Mouse (Mus musculus) myocyte (in vitro differentiated cells): ENCODE results near the gene Rpp30.

Experiments
- POLR2A ChIP-seq: IDR thresholded peaks from one replicate; pipeline ENCODE4 v1.6.1; 2011; ENCODE audit warnings: low read depth, mild to moderate bottlenecking, control low read depth, moderate library complexity; ENCODE audit not compliant: insufficient read length
- POLR2AphosphoS2 ChIP-seq: IDR thresholded peaks from one replicate; pipeline ENCODE4 v1.6.1; 2011; ENCODE audit warnings: low read depth, control low read depth; ENCODE audit not compliant: insufficient read length
- TCF12 ChIP-seq: IDR thresholded peaks from one replicate; pipeline ENCODE4 v1.6.1; 2011; ENCODE audit warnings: mild to moderate bottlenecking, control low read depth; ENCODE audit not compliant: poor library complexity, insufficient read depth, severe bottlenecking
- USF1 ChIP-seq: IDR thresholded peaks from one replicate; pipeline ENCODE4 v1.6.1; 2011; ENCODE audit warnings: low read depth, mild to moderate bottlenecking, control low read depth, moderate library complexity

DNA sequence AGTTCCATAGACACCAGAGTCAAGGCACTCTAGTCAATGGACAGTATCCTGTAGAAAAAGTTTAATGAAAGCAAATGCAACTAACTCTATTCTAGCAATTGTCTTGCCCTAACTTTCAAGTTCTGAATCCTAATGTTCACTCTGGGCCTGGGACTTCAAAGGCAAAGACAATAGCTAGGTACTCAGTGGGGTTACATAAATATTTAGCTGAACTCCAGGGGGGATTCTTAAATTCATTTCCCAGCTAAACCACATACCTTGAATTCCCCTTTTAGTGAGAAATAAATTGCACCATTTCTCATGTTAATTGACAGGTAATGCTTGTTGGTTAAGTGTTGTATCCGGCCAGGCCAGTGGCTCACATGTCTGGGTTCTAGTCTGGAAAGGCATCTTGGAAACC, 40.7 kb downstream of the Rpp30 start:
- no peak for TF ChIP-seq POLR2A
- TF ChIP-seq POLR2AphosphoS2: no peak
- TF ChIP-seq TCF12: no peak
- no peak for TF ChIP-seq USF1
